Mouse (Mus musculus): ENCODE measurements around the gene Ddb2. TPM values are rescaled to one million over a fixed set of nuclear protein-coding genes. Genes with fewer than 3 reads are reported as not detected.
"Not testable (repeated sequence)": the region's sequence is repeated elsewhere in the genome, so short reads cannot be mapped to it uniquely, and the experiment has no call there.

Gene Ddb2
- total and polyA plus RNA-seq, 3 experiments = 2.7 to 8.5 (median 3.2) TPM

DNA sequence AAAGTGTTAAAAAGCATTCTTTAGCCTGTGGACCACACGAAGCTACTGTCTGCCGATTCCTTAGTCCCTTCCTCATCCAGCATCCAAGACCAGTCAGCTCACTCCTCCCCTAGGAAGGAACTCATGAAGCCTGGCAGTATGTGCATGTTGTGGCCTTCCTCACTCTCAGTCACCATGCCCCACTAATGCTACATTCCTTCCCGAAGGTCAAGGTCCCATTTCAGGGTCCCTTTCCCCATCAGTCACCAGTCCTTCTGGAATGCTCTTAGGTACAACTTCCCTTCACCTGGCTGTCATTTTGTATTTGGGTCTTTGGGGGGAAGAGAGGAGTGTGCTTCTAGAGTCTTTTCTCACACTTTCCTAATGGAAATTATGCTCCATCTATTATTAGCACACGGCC, 15.2 kb upstream of the Ddb2 start:
- no peak overlapping the region for H3K9ac ChIP-seq (ENCODE audit: low read depth, low read length)
- no peak for TF ChIP-seq CTCF (IDR thresholded peaks at IDR 0.05)
- no peak for TF ChIP-seq EP300 (IDR thresholded peaks at IDR 0.05; ENCODE audit: insufficient read depth, low read depth, low read length)
- no peak for TF ChIP-seq POLR2A (IDR thresholded peaks at IDR 0.05; ENCODE audit: insufficient read depth, low read depth, low read length)
- peaks cover 2% of the 10 kb centered on the region; the same call in 1 of the 2 replicates for H3K27me3 ChIP-seq (ENCODE audit: control insufficient read depth, insufficient read depth, low read length)
- no peaks in the 10 kb centered on the region; the same call in 1 of the 2 replicates for H3K79me2 ChIP-seq (replicated peaks; ENCODE audit: control insufficient read depth, insufficient read depth, low read length)
- H3K4me1 ChIP-seq (ENCODE audit: control insufficient read depth, insufficient read depth, low read length) = peaks cover 2% of the 10 kb centered on the region
- DNase-seq = no peak
- no peak overlapping the region for H3K4me3 ChIP-seq
- 50% methylated on average over 4 of the region's 4 CpGs for WGBS
- peak overlapping the region; percentile 15 for H3K27ac ChIP-seq
- intact Hi-C loops (cut with DNase I) = no loop called here
- H3K36me3 ChIP-seq (ENCODE audit: control insufficient read depth, insufficient read depth, low read length) = no peaks in the 10 kb centered on the region

DNA sequence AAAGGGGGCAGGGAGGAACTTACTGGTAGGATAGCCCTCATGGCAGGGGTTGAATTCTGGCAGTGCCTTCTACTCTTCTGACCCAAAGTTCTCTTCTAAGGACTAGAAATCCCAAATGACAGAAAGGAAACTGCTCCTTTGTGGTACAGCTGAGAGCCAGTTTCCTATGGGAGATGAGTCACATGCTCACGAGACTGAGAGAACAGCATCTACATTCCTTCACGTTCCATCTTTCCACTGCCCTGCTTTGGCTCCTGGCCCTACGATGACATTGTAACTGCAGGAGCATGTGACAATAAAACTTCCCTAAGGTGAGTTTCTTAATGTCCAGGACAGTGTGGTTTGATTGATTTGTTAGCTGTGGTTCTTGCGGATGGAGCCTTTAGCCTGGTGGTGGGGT, 11.6 kb upstream of the Ddb2 start:
- H3K79me2 ChIP-seq (replicated peaks; ENCODE audit: control insufficient read depth, insufficient read depth, low read length) = no peaks in the 10 kb centered on the region
- 50% methylated on average over 4 of the region's 4 CpGs for WGBS
- no peak overlapping the region for H3K4me3 ChIP-seq
- H3K9ac ChIP-seq (ENCODE audit: low read depth, low read length) = no peak overlapping the region
- peaks cover 2% of the 10 kb centered on the region for H3K4me1 ChIP-seq (ENCODE audit: control insufficient read depth, insufficient read depth, low read length)
- intact Hi-C loops (cut with DNase I) = no loop called here
- no peak overlapping the region for H3K27ac ChIP-seq
- H3K36me3 ChIP-seq (ENCODE audit: control insufficient read depth, insufficient read depth, low read length) = no peaks in the 10 kb centered on the region
- TF ChIP-seq EP300 (IDR thresholded peaks at IDR 0.05; ENCODE audit: insufficient read depth, low read depth, low read length) (no peak), CTCF (IDR thresholded peaks at IDR 0.05) (no peak), POLR2A (IDR thresholded peaks at IDR 0.05; ENCODE audit: insufficient read depth, low read depth, low read length) (no peak)
- H3K27me3 ChIP-seq (ENCODE audit: control insufficient read depth, insufficient read depth, low read length) = no peaks in the 10 kb centered on the region
- DNase-seq = no peak

DNA sequence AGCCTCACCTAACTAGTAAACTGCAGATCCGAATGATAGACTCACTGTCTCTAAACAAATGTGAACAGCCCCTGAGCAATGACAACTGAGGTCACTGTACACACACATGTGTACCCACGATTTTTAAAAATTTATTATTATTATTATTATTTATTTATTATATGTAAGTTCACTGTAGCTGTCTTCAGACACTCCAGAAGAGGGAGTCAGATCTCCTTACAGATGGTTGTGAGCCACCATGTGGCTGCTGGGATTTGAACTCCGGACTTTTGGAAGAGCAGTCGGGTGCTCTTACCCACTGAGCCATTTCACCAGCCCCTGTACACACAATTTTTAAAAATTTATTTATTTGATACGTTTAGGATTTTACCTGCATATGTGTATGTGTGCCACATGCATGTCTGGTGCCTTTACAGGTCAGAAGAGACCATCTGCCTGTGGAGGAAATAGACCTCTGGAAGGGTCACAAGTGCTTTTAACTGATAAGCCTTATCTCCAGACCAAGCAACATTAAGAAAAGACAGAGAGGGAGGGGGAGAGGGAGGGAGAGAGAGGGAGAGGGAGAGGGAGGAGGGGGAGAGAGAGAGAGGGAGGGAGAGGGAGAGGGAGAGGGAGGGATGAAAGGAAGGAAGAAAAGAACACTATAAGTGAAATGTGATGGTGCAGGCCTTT, 7.9 kb upstream of the Ddb2 start:
- Histone ChIP-seq H3K27me3 (ENCODE audit: control insufficient read depth, insufficient read depth, low read length) (no peaks in the 10 kb centered on the region), H3K79me2 (replicated peaks; ENCODE audit: control insufficient read depth, insufficient read depth, low read length) (no peaks in the 10 kb centered on the region), H3K36me3 (ENCODE audit: control insufficient read depth, insufficient read depth, low read length) (no peaks in the 10 kb centered on the region), H3K27ac (no peak overlapping the region), H3K9ac (ENCODE audit: low read depth, low read length) (no peak overlapping the region), H3K4me3 (no peak overlapping the region), H3K4me1 (ENCODE audit: control insufficient read depth, insufficient read depth, low read length) (no peaks in the 10 kb centered on the region)
- TF ChIP-seq EP300 (IDR thresholded peaks at IDR 0.05; ENCODE audit: insufficient read depth, low read depth, low read length) = no peak
- TF ChIP-seq POLR2A (IDR thresholded peaks at IDR 0.05; ENCODE audit: insufficient read depth, low read depth, low read length) = no peak
- no peak for TF ChIP-seq CTCF (IDR thresholded peaks at IDR 0.05)
- DNase-seq = no peak
- intact Hi-C loops (cut with DNase I) = no loop called here
- WGBS = 73% methylated on average over 5 of the region's 5 CpGs

DNA sequence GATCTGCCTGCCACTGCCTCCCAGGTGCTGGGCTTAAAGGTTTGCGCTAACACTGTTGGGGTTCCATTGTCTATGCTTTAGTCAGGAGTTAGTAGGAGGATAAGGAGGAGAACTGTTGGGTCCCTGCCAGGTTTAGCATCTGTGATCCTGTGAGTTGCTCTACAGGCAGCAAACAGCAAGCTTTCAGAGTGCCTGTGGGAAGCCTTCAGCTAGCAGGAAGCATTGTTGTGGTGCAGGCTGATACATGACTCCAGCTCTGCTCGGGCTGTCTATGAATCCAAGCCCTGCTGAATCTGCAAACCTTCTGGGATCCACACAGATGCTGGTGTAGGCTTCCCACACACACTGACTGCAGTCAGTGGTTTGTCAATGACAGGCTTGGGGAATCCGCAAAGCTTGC, 6.6 kb upstream of the Ddb2 start:
- intact Hi-C loops (cut with DNase I) = no loop called here
- TF ChIP-seq CTCF (IDR thresholded peaks at IDR 0.05) = no peak
- H3K36me3 ChIP-seq (ENCODE audit: control insufficient read depth, insufficient read depth, low read length) = no peaks in the 10 kb centered on the region
- no peaks in the 10 kb centered on the region for H3K79me2 ChIP-seq (replicated peaks; ENCODE audit: control insufficient read depth, insufficient read depth, low read length)
- H3K4me1 ChIP-seq (ENCODE audit: control insufficient read depth, insufficient read depth, low read length) = no peaks in the 10 kb centered on the region
- H3K9ac ChIP-seq (ENCODE audit: low read depth, low read length) = no peak overlapping the region
- WGBS = 56% methylated on average over 3 of the region's 3 CpGs
- no peak overlapping the region for H3K27ac ChIP-seq
- H3K4me3 ChIP-seq = no peak overlapping the region
- H3K27me3 ChIP-seq (ENCODE audit: control insufficient read depth, insufficient read depth, low read length) = no peaks in the 10 kb centered on the region
- DNase-seq = no peak

DNA sequence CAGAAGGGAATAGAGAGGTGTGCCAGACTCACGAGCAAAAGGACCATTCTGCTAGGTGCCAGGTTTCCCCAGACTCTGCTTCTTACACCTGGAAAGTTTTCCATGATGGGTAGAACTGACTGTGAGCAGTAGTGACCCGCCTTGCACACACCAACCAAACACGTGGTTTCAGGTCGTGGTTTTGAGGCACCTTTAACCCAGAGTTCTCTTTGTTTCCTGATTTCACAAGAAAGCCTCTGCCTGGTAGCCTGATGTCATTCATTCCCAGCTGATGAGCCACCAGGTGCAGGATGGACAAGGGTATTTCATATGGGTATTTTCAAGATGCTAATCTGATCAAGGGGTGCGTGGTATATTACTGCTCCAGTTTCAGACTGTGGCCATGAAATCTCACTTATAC, 5.8 kb upstream of the Ddb2 start:
- intact Hi-C loops (cut with DNase I) = no loop called here
- TF ChIP-seq EP300 (IDR thresholded peaks at IDR 0.05; ENCODE audit: insufficient read depth, low read depth, low read length) = no peak
- no peak for TF ChIP-seq POLR2A (IDR thresholded peaks at IDR 0.05; ENCODE audit: insufficient read depth, low read depth, low read length)
- TF ChIP-seq CTCF (IDR thresholded peaks at IDR 0.05) = no peak
- no peaks in the 10 kb centered on the region for H3K79me2 ChIP-seq (replicated peaks; ENCODE audit: control insufficient read depth, insufficient read depth, low read length)
- no peak overlapping the region for H3K9ac ChIP-seq (ENCODE audit: low read depth, low read length)
- H3K4me3 ChIP-seq = no peak overlapping the region
- no peaks in the 10 kb centered on the region for H3K36me3 ChIP-seq (ENCODE audit: control insufficient read depth, insufficient read depth, low read length)
- H3K4me1 ChIP-seq (ENCODE audit: control insufficient read depth, insufficient read depth, low read length) = peaks cover 2% of the 10 kb centered on the region
- WGBS = 63% methylated on average over 5 of the region's 5 CpGs
- no peaks in the 10 kb centered on the region for H3K27me3 ChIP-seq (ENCODE audit: control insufficient read depth, insufficient read depth, low read length)
- no peak for DNase-seq
- no peak overlapping the region for H3K27ac ChIP-seq

DNA sequence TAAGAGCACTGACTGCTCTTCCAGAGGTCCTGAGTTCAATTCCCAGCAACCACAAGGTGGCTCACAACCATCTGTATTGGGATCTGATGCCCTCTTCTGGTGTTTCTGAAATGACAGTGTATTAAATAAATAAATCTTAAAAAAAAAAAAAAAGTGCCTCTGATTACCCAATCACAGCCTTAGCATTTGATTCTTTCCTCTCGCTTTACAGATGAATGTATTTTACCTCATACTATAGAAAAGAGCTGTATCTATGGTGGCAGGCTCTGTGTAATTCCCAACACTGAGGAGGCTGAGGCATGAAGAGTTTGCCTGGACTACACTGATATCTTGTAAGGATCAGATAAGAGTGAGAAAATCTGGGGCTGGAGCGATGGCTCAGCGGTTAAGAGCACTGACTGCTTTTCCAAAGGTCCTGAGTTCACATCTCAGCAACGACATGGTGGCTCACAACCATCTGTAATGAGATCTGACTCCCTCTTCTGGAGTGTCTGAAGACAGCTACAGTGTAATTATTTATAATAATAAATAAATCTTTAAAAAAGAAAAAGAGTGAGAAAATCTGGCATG, 814 bp upstream of the Ddb2 start:
- intact Hi-C loops (cut with DNase I) = loop anchor here (1.0 to 5.0 kb wide), 3 partner anchors 19 to 122 kb away; partner anchors contain the start of genes Acp2 and Nr1h3

More for the DNA sequence above, 814 bp upstream of the Ddb2 start:
- H3K27ac ChIP-seq = peak overlapping the region; percentile 82
- not testable (repeated sequence) for H3K36me3 ChIP-seq (ENCODE audit: control insufficient read depth, insufficient read depth, low read length); H3K4me1 ChIP-seq (ENCODE audit: control insufficient read depth, insufficient read depth, low read length); DNase-seq; H3K9ac ChIP-seq (ENCODE audit: low read depth, low read length); H3K27me3 ChIP-seq (ENCODE audit: control insufficient read depth, insufficient read depth, low read length); H3K79me2 ChIP-seq (replicated peaks; ENCODE audit: control insufficient read depth, insufficient read depth, low read length)
- WGBS = 18% methylated on average over 4 of the region's 4 CpGs
- peak overlapping the region; percentile 54 for H3K4me3 ChIP-seq
- 0 out of 2 replicates have a peak, but pooled peaks have one; percentile 0 for TF ChIP-seq EP300 (IDR thresholded peaks at IDR 0.05; ENCODE audit: insufficient read depth, low read depth, low read length)
- peak; percentile 64 for TF ChIP-seq CTCF (IDR thresholded peaks at IDR 0.05)

Data from heart, adult 2 months (tissue).